32 mouse cellular contexts compared by ENCODE assay signal in genomic region chr9:90380099-90380498, GRCm38 (mm10).
"Had no signal": no experiment of that assay in that cellular context is flagged by ENCODE, and none has a peak within 500 bp of the region (broad histone marks: within the 10 kb centered on the region; RNA-seq: fewer than 3 reads in every experiment).

No protein-coding gene starts in this region.

- H3K4me3 ChIP-seq: limb, embryonic 10.5 days; limb, embryonic 12.5 days; limb, embryonic 13.5 days; limb, embryonic 15.5 days; liver, embryonic 12.5 days; liver, embryonic 13.5 days; liver, embryonic 15.5 days; lung, embryonic 15.5 days; megakaryocyte, embryonic 14.5 days; midbrain, embryonic 10.5 days; midbrain, embryonic 12.5 days; midbrain, embryonic 13.5 days; midbrain, embryonic 15.5 days; myocyte; neural tube, embryonic 12.5 days had no signal

- H3K9ac ChIP-seq: limb, embryonic 12.5 days; limb, embryonic 13.5 days; limb, embryonic 15.5 days; liver, embryonic 12.5 days; liver, embryonic 13.5 days; liver, embryonic 14.5 days; liver, embryonic 15.5 days; liver, postnatal 0 days; lung, embryonic 14.5 days; lung, embryonic 15.5 days; midbrain, embryonic 12.5 days; midbrain, embryonic 13.5 days; midbrain, embryonic 15.5 days; neural tube, embryonic 12.5 days had no signal

- H3K9me3 ChIP-seq: limb, embryonic 10.5 days; limb, embryonic 12.5 days; limb, embryonic 13.5 days; limb, embryonic 15.5 days; liver, embryonic 12.5 days; liver, embryonic 13.5 days; liver, embryonic 15.5 days; lung, embryonic 15.5 days; megakaryocyte, embryonic 14.5 days; midbrain, embryonic 10.5 days; midbrain, embryonic 12.5 days; midbrain, embryonic 13.5 days; midbrain, embryonic 15.5 days; neural tube, embryonic 12.5 days had no signal

- H3K36me3 ChIP-seq: limb, embryonic 10.5 days; limb, embryonic 12.5 days; limb, embryonic 13.5 days; limb, embryonic 15.5 days; liver, embryonic 12.5 days; liver, embryonic 13.5 days; liver, embryonic 15.5 days; lung, embryonic 15.5 days; midbrain, embryonic 10.5 days; midbrain, embryonic 12.5 days; midbrain, embryonic 13.5 days; midbrain, embryonic 15.5 days; neural tube, embryonic 12.5 days had no signal

- H3K27me3 ChIP-seq: limb, embryonic 12.5 days; limb, embryonic 13.5 days; limb, embryonic 15.5 days; liver, embryonic 12.5 days; liver, embryonic 13.5 days; liver, embryonic 15.5 days; lung, embryonic 15.5 days; megakaryocyte, embryonic 14.5 days; midbrain, embryonic 12.5 days; midbrain, embryonic 13.5 days; midbrain, embryonic 15.5 days; neural tube, embryonic 12.5 days had no signal

- H3K27ac ChIP-seq: limb, embryonic 10.5 days; limb, embryonic 12.5 days; limb, embryonic 13.5 days; limb, embryonic 15.5 days; liver, embryonic 12.5 days; liver, embryonic 13.5 days; liver, embryonic 14.5 days; liver, embryonic 15.5 days; lung, embryonic 15.5 days; macrophage; midbrain, embryonic 10.5 days; midbrain, embryonic 12.5 days; midbrain, embryonic 13.5 days; midbrain, embryonic 15.5 days; neural tube, embryonic 12.5 days had no signal

- H3K4me1 ChIP-seq: limb, embryonic 10.5 days; limb, embryonic 12.5 days; limb, embryonic 13.5 days; limb, embryonic 15.5 days; liver, embryonic 12.5 days; liver, embryonic 13.5 days; liver, embryonic 15.5 days; lung, embryonic 15.5 days; megakaryocyte, embryonic 14.5 days; midbrain, embryonic 10.5 days; midbrain, embryonic 12.5 days; midbrain, embryonic 13.5 days; midbrain, embryonic 15.5 days; neural tube, embryonic 12.5 days had no signal

- ATAC-seq: liver, embryonic 12.5 days; liver, postnatal 0 days; lung, postnatal 0 days; midbrain, embryonic 13.5 days; midbrain, embryonic 15.5 days; midbrain, embryonic 16.5 days had no signal

- H3K4me2 ChIP-seq: limb, embryonic 12.5 days; limb, embryonic 13.5 days; limb, embryonic 15.5 days; liver, embryonic 11.5 days; liver, embryonic 12.5 days; liver, embryonic 13.5 days; liver, embryonic 15.5 days; lung, embryonic 14.5 days; lung, embryonic 15.5 days; midbrain, embryonic 11.5 days; midbrain, embryonic 12.5 days; midbrain, embryonic 13.5 days; midbrain, embryonic 15.5 days; neural tube, embryonic 12.5 days had no signal

- DNase-seq: left cerebral cortex, postnatal 4 days; liver; liver, embryonic 13.5 days; liver, postnatal 0 days; lung, adult 18-20 months; lung, adult 2 months; lung, embryonic 14.5 days; lung, postnatal 10 days; lung, postnatal 14 days; lung, postnatal 36 days; lung, postnatal 4 days; midbrain, embryonic 14.5 days had no signal
